Mouse (Mus musculus) bone marrow, adult 2 months (tissue): ENCODE measurements around the gene Cypt1.

ENCODE experiments used
- CTCF ChIP-seq: fragments of 200-500 bp; IDR thresholded peaks from 2 replicates; pipeline ENCODE4 v1.5.1; 2011; ENCODE audit warnings: low read length, control low read depth; ENCODE audit not compliant: control insufficient read depth, insufficient read depth
- POLR2A ChIP-seq: fragments of 200-500 bp; IDR thresholded peaks from 2 replicates; pipeline ENCODE4 v1.6.1; 2011; ENCODE audit warnings: low read depth, mild to moderate bottlenecking, control low read depth, low read length, borderline replicate concordance; ENCODE audit not compliant: control insufficient read depth

GRCm38 (mm10) chrX:16557061-16557460 is 34.4 kb downstream of the Cypt1 start:
- TF ChIP-seq CTCF, result no peak
- TF ChIP-seq POLR2A, result no peak
